Mouse (Mus musculus): ENCODE data around the gene Tead3. TPM values are rescaled to one million over a fixed set of nuclear protein-coding genes. Genes with fewer than 3 reads are reported as not detected.
"Not testable (repeated sequence)": the region's sequence is repeated elsewhere in the genome, so short reads cannot be mapped to it uniquely, and the experiment has no call there.

The Tead3 gene
- polyA plus RNA-seq, 2 experiments = 0.52 to 2.2 TPM

GRCm38 (mm10) chr17:28331241-28332112 lies 19.1 kb downstream of the Tead3 start:
- Histone ChIP-seq H3K4me2 (ENCODE audit: low read depth) (no peak overlapping the region), H3K4me3 (ENCODE audit: insufficient read depth in 1 of 2, low read depth in 2 of 2, low read length in 2 of 2) (no peak overlapping the region), H3K9ac (replicated peaks) (no peak overlapping the region), H3K36me3 (replicated peaks; ENCODE audit: control insufficient read depth, insufficient read depth, low read depth) (peaks cover 23% of the 10 kb centered on the region), H3K4me1 (replicated peaks; ENCODE audit: control insufficient read depth in 2 of 2, insufficient read depth in 2 of 2, low read length in 1 of 2) (peaks cover 4 to 16% of the 10 kb centered on the region in 2 experiments), H3K27ac (no peak overlapping the region; the same call in 1 of the 2 replicates), H3K27me3 (ENCODE audit: control insufficient read depth, insufficient read depth, low read length) (no peaks in the 10 kb centered on the region), H3K9me3 (ENCODE audit: control insufficient read depth, low read length) (no peaks in the 10 kb centered on the region)
- TF ChIP-seq EP300 (IDR thresholded peaks at IDR 0.05; ENCODE audit: low read depth) (no peak), CTCF (IDR thresholded peaks at IDR 0.05; ENCODE audit: low read depth) (no peak)
- no peak for ATAC-seq (ENCODE audit: insufficient read depth)
- DNase-seq (ENCODE audit: low read depth in 3 of 3, low spot score in 3 of 3) = no peak
- WGBS (ENCODE audit: insufficient replicate concordance) = 19% methylated on average over 7 of the region's 7 CpGs

- Histone ChIP-seq H3K4me3 (ENCODE audit: insufficient read depth in 1 of 2, low read depth in 2 of 2, low read length in 2 of 2) (peak overlapping the region in 1 of 2 experiments; percentile 29; a peak in 2 of 4 replicates), H3K9ac (replicated peaks) (peak overlapping the region; percentile 23; the same call in 1 of the 2 replicates), H3K4me2 (ENCODE audit: low read depth) (peak overlapping the region; percentile 85), H3K4me1 (replicated peaks; ENCODE audit: control insufficient read depth in 2 of 2, insufficient read depth in 2 of 2, low read length in 1 of 2) (peaks cover 4 to 16% of the 10 kb centered on the region in 2 experiments), H3K36me3 (replicated peaks; ENCODE audit: control insufficient read depth, insufficient read depth, low read depth) (peaks cover 23% of the 10 kb centered on the region)
- not testable (repeated sequence) for H3K27me3 ChIP-seq (ENCODE audit: control insufficient read depth, insufficient read depth, low read length); H3K9me3 ChIP-seq (ENCODE audit: control insufficient read depth, low read length); H3K27ac ChIP-seq; DNase-seq (ENCODE audit: low read depth in 3 of 3, low spot score in 3 of 3); ATAC-seq (ENCODE audit: insufficient read depth)
- 60% methylated on average over 7 of the region's 8 CpGs for WGBS (ENCODE audit: insufficient replicate concordance)
Measured at GRCm38 (mm10) chr17:28330590-28330989, 20.0 kb downstream of the Tead3 start.

GRCm38 (mm10) chr17:28330232-28330546 lies 20.4 kb downstream of the Tead3 start:
- H3K9ac ChIP-seq (replicated peaks) = peak overlapping the region; percentile 84
- H3K4me2 ChIP-seq (ENCODE audit: low read depth) = peak overlapping the region; percentile 85
- H3K4me3 ChIP-seq (ENCODE audit: insufficient read depth in 1 of 2, low read depth in 2 of 2, low read length in 2 of 2) = peak overlapping the region; percentile 71
- ATAC-seq (ENCODE audit: insufficient read depth) (no peak), DNase-seq (ENCODE audit: low read depth in 3 of 3, low spot score in 3 of 3) (no peak)
- H3K27me3 ChIP-seq (ENCODE audit: control insufficient read depth, insufficient read depth, low read length) = no peaks in the 10 kb centered on the region
- peak overlapping the region; percentile 58 for H3K27ac ChIP-seq
- H3K36me3 ChIP-seq (replicated peaks; ENCODE audit: control insufficient read depth, insufficient read depth, low read depth) = peaks cover 23% of the 10 kb centered on the region
- peaks cover 4 to 16% of the 10 kb centered on the region in 2 experiments for H3K4me1 ChIP-seq (replicated peaks; ENCODE audit: control insufficient read depth in 2 of 2, insufficient read depth in 2 of 2, low read length in 1 of 2)
- 26% methylated on average over 2 of the region's 2 CpGs for WGBS (ENCODE audit: insufficient replicate concordance)
- no peak for TF ChIP-seq CTCF (IDR thresholded peaks at IDR 0.05; ENCODE audit: low read depth)
- no peak for TF ChIP-seq EP300 (IDR thresholded peaks at IDR 0.05; ENCODE audit: low read depth)
- H3K9me3 ChIP-seq (ENCODE audit: control insufficient read depth, low read length) = no peaks in the 10 kb centered on the region

DNA sequence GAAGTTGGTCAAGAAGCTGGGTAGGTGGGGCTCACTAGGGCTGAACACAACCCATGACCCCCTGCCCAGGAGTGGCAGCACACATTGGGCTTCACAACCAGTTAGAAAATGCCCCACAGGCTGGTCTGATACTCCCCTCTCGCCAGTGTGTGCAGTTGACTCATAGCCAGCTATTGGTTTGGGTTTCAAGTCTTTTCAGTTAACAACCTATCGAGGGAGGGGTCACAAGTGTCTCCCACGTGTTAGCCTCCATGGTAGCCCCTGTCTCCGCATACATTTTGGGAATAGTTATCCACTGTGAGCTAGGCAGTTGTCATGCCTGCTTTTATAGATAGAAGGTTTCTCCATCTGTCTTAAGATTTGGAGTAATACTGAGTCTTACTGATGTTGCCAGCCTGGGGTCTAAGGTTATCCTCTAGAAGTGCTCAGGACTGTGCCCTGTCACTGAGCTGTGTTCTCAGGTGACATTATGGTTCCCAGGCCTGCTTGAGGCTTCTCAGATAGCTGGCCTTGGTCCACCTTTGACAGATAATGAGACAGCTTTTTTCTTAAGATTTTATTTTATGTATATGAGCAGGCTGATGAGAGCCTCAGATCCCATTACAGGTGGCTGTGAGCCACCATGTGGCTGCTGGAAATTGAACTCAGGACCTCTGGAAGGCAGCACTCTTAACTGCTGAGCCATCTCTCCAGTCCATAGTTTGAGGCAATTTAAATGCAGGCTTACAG lies 20.9 kb downstream of the Tead3 start:
- peaks cover 23% of the 10 kb centered on the region for H3K36me3 ChIP-seq (replicated peaks; ENCODE audit: control insufficient read depth, insufficient read depth, low read depth)
- H3K9ac ChIP-seq (replicated peaks) = peak overlapping the region; percentile 84
- peak overlapping the region; percentile 58 for H3K27ac ChIP-seq
- H3K4me2 ChIP-seq (ENCODE audit: low read depth) = peak overlapping the region; percentile 85
- 5% methylated on average over 4 of the region's 4 CpGs for WGBS (ENCODE audit: insufficient replicate concordance)
- ATAC-seq (ENCODE audit: insufficient read depth) = no peak
- DNase-seq (ENCODE audit: low read depth in 3 of 3, low spot score in 3 of 3) = no peak
- no peaks in the 10 kb centered on the region for H3K27me3 ChIP-seq (ENCODE audit: control insufficient read depth, insufficient read depth, low read length)
- peak overlapping the region; percentile 71 for H3K4me3 ChIP-seq (ENCODE audit: insufficient read depth in 1 of 2, low read depth in 2 of 2, low read length in 2 of 2)
- peaks cover 4 to 16% of the 10 kb centered on the region in 2 experiments for H3K4me1 ChIP-seq (replicated peaks; ENCODE audit: control insufficient read depth in 2 of 2, insufficient read depth in 2 of 2, low read length in 1 of 2)
- TF ChIP-seq EP300 (IDR thresholded peaks at IDR 0.05; ENCODE audit: low read depth) (no peak), CTCF (IDR thresholded peaks at IDR 0.05; ENCODE audit: low read depth) (no peak)
- H3K9me3 ChIP-seq (ENCODE audit: control insufficient read depth, low read length) = no peaks in the 10 kb centered on the region

DNA sequence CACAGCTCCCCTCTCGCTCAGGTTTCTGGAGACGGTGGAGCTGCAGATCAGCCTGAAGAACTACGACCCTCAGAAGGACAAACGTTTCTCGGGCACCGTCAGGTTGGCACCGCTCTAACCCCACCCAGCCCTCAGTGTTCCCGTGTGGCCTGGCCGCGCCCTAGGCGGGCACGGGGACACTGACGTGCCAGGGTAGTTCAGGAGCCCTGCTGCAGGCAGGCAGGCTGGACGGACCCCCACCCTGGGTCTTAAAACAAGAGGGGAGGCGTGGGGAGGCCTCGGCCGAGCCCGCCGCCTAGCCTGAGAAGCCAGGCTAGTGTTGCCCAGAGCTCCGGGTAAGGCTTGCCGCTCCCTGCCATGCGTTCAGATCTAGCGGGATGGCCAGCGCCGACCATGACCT lies 21.7 kb downstream of the Tead3 start:
- H3K27ac ChIP-seq = peak overlapping the region; percentile 58
- no peaks in the 10 kb centered on the region for H3K27me3 ChIP-seq (ENCODE audit: control insufficient read depth, insufficient read depth, low read length)
- peak overlapping the region; percentile 85 for H3K4me2 ChIP-seq (ENCODE audit: low read depth)
- H3K4me1 ChIP-seq (replicated peaks; ENCODE audit: control insufficient read depth in 2 of 2, insufficient read depth in 2 of 2, low read length in 1 of 2) = peaks cover 4 to 16% of the 10 kb centered on the region in 2 experiments
- peak overlapping the region; percentile 84 for H3K9ac ChIP-seq (replicated peaks)
- WGBS (ENCODE audit: insufficient replicate concordance) = under 1% methylated on average over 25 of the region's 25 CpGs
- DNase-seq (ENCODE audit: low read depth in 3 of 3, low spot score in 3 of 3) = no peak
- H3K9me3 ChIP-seq (ENCODE audit: control insufficient read depth, low read length) = no peaks in the 10 kb centered on the region; the same call in 1 of the 2 replicates
- TF ChIP-seq EP300 (IDR thresholded peaks at IDR 0.05; ENCODE audit: low read depth) (no peak), CTCF (IDR thresholded peaks at IDR 0.05; ENCODE audit: low read depth) (no peak)
- ATAC-seq (ENCODE audit: insufficient read depth) = peak; percentile 32; the same call in 1 of the 2 replicates
- H3K36me3 ChIP-seq (replicated peaks; ENCODE audit: control insufficient read depth, insufficient read depth, low read depth) = peaks cover 23% of the 10 kb centered on the region
- H3K4me3 ChIP-seq (ENCODE audit: insufficient read depth in 1 of 2, low read depth in 2 of 2, low read length in 2 of 2) = peak overlapping the region; percentile 71

All from liver, embryonic 14.5 days (tissue).